Comparison of ENCODE assay signal across 16 mouse cellular contexts in genomic region chr19:10752646-10753045, GRCm38 (mm10). TPM values are rescaled to one million over a fixed set of nuclear protein-coding genes. Genes with fewer than 3 reads are reported as not detected.
"Had no signal": no experiment of that assay in that cellular context is flagged by ENCODE, and none has a peak within 500 bp of the region (broad histone marks: within the 10 kb centered on the region; RNA-seq: fewer than 3 reads in every experiment).

No protein-coding gene starts in this region.

- H3K27me3 ChIP-seq: liver, embryonic 12.5 days; midbrain, embryonic 13.5 days; midbrain, embryonic 15.5 days; neural tube, embryonic 12.5 days; stomach, embryonic 15.5 days had no signal

- ATAC-seq: liver, embryonic 12.5 days; midbrain, embryonic 13.5 days; midbrain, embryonic 15.5 days had no signal

- H3K27ac ChIP-seq: liver, embryonic 12.5 days; liver, embryonic 14.5 days; midbrain, embryonic 10.5 days; midbrain, embryonic 13.5 days; midbrain, embryonic 15.5 days; neural tube, embryonic 12.5 days; stomach, embryonic 15.5 days; stomach, postnatal 0 days had no signal

- H3K4me3 ChIP-seq: liver, embryonic 12.5 days; midbrain, embryonic 10.5 days; midbrain, embryonic 13.5 days; midbrain, embryonic 15.5 days; myocyte; neural tube, embryonic 12.5 days; stomach, embryonic 15.5 days had no signal

- H3K4me1 ChIP-seq: liver, embryonic 12.5 days; neural tube, embryonic 12.5 days; stomach, embryonic 15.5 days had no signal

- DNase-seq: lung, adult 18-20 months; lung, embryonic 14.5 days; lung, postnatal 10 days; lung, postnatal 4 days; right cerebral cortex, postnatal 14 days; thymus, postnatal 25 days had no signal

- H3K36me3 ChIP-seq: liver, embryonic 12.5 days; midbrain, embryonic 10.5 days; midbrain, embryonic 13.5 days; midbrain, embryonic 15.5 days; neural tube, embryonic 12.5 days; stomach, embryonic 15.5 days had no signal

RNA-seq across cellular contexts. Expression of gene Cd5, which starts 13.8 kb away (rescaled TPM):
- polyA plus RNA-seq: liver, embryonic 12.5 days; liver, embryonic 16.5 days; midbrain, embryonic 10.5 days; myocyte had no signal
